Mouse (Mus musculus) natural killer cell, adult 2 months (primary cell): Measurements from ENCODE around the gene Dsn1.

Experiments used
- DNase-seq, 2 experiments: peaks; one replicate each; pipeline ENCODE4 v3.0.0; 2022; ENCODE audit warnings: low spot score in 2 of 2

The Dsn1 gene

DNA sequence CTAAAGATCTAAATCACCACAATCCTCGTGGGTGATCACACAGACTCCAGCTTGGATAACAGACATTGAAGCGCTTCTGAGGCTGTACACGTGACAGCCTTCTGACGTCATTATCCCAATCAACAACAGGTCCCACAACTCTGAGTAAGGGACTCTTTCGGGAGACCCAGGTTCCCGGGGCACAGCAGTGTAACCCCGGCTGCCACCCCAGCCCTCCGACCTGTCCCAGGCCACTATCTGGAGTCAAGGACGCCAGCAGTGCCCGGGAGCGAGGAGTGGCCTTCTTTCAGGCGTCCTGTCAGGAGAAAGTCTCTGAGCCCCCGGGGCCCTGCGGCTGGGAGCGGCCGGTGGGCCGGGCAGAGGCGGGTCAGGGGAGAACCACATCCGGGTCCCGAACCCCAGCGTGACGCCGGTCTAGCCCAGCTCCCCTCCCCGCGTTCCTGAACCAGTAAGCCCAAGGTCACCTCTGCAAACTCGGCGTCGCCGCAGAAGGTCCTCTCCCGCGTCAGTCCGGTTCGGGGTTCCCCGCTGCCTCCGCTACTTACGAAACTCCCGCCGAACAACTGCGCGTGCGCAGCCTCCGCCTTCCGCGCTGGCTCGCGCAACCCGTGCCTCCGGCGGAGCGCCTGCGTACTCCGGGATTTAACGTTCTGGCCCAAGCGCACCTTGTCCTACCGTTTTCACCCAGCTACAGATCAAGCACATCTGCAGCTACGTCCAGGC, at the start of gene Dsn1:
Dsn1 (minus strand) TSS at position 644 of the 723 bp plus-strand sequence.
- DNase-seq = peak; percentile 92 to 95

- no peak for DNase-seq
These were observed 48.8 kb upstream of the Dsn1 start for GRCm38 (mm10) chr2:157055721-157056120.

DNA sequence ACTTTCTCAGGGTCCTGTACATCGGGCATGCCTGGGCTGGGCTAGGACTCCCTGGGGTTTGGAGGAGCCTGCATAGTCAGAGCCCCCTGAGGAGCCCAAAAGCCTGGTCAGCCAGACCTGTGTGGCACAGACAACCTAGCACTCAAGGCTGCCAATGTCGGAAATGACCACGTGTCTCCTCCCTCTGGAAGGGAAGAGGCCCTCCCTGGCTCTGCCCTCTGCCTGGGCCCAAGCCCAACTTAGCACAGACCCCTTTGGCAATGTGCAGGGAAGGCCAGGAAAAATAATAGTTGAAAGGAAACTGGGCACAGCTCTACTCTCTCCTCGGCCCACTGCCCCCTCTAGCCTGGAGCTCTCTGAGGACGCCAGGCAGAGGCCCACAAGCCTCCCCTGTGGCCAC, 47.9 kb upstream of the Dsn1 start:
- no peak for DNase-seq

DNA sequence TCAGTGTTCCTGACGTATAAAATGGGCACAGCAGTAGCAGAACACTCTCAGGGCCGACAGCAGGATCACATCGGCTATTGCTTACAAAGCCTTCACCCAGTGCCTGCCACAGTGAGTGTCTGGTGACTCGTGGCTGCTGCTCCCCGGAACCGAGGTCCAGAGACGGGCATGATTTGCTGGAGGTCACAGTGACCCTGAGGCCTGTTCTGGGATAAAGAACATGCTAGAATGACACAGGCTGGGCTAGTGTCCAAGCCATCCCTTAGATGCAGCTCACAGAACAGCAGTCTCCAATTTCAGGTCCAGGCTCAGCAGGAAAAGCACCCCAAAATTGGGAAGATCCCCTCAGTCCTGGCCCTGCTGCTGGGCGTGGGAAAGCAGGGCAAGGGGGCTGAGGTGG, 47.3 kb upstream of the Dsn1 start:
- DNase-seq = no peak

GRCm38 (mm10) chr2:157053787-157054186, 46.8 kb upstream of the Dsn1 start:
- DNase-seq = no peak

DNA sequence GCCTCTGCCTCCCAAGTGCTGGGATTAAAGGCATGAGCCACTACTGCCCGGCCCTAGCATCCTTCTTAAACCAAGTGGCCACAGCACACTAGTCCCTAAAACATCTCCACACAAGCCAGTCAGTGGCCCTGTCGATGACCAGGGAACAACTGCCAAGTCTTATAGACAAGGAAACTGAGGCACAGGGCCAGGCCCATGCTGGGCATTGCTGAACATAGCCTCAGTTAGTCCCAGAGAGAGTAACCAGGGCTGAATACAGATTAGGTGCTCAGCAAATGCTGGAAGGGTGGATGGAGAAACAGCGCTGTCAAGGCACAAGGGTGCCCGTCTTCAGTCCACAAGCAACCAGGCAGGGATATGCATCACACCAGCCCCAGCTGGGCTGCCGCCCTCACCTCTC, 46.2 kb upstream of the Dsn1 start:
- DNase-seq = no peak

GRCm38 (mm10) chr2:157052448-157052847, 45.5 kb upstream of the Dsn1 start:
- no peak for DNase-seq

GRCm38 (mm10) chr2:157049831-157050243, 42.9 kb upstream of the Dsn1 start:
- DNase-seq = no peak

DNA sequence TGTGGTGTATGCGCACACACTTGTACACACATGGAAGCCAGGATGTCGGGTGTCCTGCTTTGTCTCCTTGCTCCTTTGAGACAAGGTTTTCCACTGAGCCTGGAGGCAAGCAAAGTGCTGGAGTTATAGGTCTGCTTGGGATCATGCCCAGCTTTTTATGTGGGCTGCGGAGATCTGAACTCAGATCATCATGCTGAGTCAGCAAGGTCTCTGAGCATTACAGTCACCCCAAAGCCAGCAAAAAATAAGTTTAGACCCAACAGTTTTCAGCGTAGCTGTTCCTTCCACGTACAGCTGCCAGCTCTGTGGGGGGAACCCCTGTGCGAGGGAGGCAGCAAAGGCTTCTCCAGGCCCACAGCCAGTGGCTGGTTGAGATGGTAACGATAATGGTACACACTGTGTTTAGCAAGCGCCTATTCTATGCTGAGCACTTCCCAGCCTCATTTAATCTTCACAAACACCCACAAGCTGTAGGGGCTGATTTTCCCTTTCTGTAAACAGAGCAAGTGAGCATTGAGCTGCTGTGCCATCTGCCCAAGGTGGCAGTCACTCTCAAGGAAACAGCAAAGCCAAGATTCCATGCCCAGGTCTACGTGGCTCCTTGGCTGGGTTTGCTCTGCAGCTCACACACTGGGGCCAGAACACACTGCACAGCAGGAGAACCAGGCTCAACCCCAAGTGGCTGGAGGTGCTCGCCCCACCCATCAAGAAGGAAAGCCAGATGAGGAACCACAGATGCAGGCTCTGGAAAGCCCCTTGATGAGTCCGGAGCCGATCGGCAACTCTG, 41.6 kb upstream of the Dsn1 start:
- DNase-seq = no peak

- DNase-seq = no peak
These were observed 40.0 kb upstream of the Dsn1 start for GRCm38 (mm10) chr2:157046956-157047355.

DNA sequence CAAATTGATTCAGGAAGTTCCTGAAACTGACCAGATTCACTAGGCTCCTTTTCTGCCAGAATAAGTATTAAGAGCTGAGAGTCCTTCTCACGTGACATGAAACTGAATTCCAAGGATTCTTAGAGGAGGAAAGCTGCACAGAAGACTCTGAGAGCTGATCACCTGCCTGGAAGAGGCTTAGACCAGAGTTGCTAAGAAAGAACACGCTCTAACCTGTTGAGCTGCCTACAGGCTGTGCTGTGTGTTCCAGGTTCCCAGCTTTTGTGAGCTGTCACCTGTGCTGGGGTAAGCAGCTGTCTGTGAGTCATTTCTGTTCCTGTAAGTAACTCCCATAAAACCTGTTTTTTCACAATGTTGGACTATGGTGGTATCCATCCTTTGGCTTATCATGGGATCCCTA, 39.0 kb upstream of the Dsn1 start:
- DNase-seq = no peak

- DNase-seq = no peak
These were observed 37.0 kb upstream of the Dsn1 start for GRCm38 (mm10) chr2:157043987-157044386.

GRCm38 (mm10) chr2:157043556-157043955, 36.6 kb upstream of the Dsn1 start:
- no peak for DNase-seq

DNA sequence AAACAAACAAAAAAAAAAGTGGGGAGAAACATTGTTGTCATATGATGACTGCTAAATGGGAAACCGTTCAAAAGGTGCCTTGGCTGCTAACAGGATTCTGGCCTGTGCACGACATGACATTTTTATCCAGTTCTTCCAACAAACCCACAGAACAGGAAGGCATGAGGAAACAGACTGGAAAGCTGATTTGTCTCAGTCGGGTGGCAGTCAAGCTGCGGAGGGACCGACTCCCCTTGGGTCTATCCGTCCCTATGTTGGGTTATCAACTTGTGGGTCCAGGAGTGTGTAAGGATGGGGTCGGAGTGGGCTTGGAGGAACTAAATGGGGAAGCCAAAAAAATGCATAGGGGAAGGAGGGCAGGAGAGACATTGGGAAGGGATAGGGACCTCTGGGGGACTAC, 34.5 kb upstream of the Dsn1 start:
- DNase-seq = no peak

- no peak for DNase-seq
These were observed 33.7 kb upstream of the Dsn1 start for GRCm38 (mm10) chr2:157040649-157041046.

DNA sequence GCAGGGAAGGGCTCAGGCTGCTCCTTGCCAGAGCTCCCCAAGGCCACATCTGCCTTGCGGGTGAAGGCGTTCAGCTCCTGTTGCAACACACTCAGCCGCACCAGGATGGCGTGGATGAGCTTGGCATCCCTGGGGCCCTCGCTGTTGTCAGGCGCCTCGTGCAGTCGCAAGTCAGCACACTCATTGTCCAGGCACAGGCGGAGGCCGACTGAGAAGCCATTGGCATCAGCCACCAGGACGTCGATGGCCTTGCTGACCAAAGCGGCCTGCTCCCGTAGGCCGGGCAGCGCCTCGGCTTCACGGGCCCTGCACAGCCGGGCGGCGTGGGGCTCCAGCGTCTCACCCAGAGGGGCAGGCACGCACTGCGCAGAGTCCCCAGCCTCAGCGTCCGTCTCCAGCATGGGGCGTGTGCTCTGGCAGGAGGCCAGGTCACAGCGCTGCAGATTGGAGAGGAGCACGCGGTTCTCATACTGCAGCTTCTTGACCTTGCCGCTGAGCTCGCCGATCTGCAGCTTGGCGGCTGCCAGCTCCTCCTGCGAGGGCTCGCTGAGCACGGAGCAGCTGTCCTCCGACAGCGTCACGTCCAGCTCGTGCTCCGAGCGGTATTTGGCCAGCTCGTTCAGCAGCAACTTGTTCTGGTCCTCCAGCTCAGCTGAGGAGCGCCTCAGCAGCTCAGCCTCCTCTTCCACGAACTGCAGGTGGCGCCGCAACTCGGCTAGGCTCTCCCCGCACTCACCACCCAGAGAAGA, 33.1 kb upstream of the Dsn1 start:
- DNase-seq = no peak

DNA sequence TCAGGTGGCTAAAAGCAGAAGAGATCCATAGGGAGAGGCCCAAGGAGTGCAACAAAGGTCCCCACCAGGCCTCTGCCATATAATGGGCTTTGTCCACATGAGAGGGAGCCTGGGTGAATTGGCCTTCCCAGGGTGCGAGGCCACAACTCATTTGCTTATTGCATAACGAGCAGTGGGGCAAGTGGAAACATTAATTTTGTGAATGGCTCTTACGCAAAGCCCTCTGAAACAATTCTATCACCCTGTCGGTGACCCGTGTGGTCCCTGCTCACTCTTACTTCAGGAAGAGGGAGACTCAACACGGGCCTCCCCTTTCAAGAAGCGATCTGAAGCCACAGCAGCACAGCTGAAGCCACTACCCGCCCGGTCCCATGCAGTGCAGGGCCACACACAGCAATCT, 30.3 kb upstream of the Dsn1 start:
- no peak for DNase-seq

GRCm38 (mm10) chr2:157036400-157036799, 29.4 kb upstream of the Dsn1 start:
- DNase-seq = no peak

DNA sequence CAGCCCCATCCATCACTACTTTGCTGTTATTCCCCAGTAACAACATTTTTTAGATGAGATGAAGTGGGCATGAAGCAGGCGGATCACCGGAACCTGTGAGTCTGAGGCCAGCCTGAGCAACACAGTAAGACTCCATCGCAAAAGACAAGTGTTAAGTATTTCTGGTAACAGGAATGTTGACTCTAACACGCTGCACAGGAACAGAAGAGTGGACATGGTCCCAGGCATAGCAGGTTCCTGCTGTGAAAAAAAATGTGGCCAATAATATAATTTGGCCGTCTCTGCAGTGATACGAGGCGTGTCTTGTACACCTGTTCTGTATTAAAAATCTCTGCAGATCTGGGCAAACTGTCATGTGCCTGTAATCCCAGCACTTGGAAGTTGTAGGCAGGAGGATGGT, 28.4 kb upstream of the Dsn1 start:
- DNase-seq = no peak

- DNase-seq = peak; percentile 69 to 78
These were observed 23.9 kb upstream of the Dsn1 start for GRCm38 (mm10) chr2:157030804-157031203.

GRCm38 (mm10) chr2:157028261-157028660, 21.3 kb upstream of the Dsn1 start:
- no peak for DNase-seq
